Mouse (Mus musculus) gastrocnemius, postnatal 36 days (tissue): ENCODE results near the gene Fam234b. TPM values are rescaled to one million over a fixed set of nuclear protein-coding genes. Genes with fewer than 3 reads are reported as not detected.

Experiments used
- DNase-seq, 2 experiments: peaks; one replicate each; pipeline ENCODE4 v3.0.0; 2022
- intact Hi-C: fragments of 180-260 bp; cut with DNase I; formaldehyde crosslinking; loops from one replicate; pipeline ENCODE4 v1.15.1; 2025
- total RNA-seq, 2 experiments: library from RNA; stranded (reverse); gene quantifications; 2 replicates each; pipeline ENCODE4 v1.2.3; 2021

Gene Fam234b
- total RNA-seq, 2 experiments from 2014 or later, result 2.4 to 4.3 TPM

DNA sequence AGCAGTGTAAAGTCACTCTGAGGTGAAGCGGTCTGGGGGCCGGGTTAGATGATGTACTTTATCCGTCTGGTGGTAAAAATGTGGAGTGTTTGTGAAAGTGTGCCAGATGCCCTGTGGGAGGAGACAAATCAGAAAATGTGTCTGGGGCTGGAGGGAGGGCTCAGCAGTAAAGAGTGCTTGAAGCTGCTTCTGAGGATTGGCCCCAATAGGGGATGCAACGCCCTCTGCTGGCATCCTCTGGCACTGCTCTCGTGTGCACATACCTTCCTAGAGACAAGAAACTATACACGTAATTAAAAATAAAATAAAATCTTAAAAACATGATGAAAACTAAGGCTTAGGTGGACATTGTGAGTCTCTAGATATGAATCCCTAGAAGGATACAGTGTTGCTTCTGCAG lies 62.7 kb downstream of the Fam234b start:
- intact Hi-C loops, result no loop called here
- DNase-seq, result no peak

DNA sequence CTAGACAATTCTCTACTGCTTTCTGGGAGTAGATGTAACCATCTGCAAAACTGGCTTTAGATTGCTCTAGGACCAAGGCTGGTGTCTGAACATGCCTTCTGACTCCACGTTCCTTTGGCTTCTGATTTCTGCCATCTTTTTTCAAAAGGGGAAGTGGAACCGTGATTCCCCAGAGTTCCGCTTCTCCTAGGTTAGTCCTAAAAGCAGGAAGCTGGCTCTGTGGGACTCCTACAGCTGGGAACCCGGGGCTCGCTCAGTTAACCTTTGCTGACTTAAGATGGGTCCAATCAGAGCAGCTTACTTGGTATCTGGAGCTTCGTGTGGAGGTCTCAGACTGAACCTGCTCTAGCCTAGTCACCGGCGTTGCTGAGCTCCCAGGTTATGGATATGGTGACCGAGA lies 63.3 kb downstream of the Fam234b start:
- no peak for DNase-seq
- intact Hi-C loops, result no loop called here

DNA sequence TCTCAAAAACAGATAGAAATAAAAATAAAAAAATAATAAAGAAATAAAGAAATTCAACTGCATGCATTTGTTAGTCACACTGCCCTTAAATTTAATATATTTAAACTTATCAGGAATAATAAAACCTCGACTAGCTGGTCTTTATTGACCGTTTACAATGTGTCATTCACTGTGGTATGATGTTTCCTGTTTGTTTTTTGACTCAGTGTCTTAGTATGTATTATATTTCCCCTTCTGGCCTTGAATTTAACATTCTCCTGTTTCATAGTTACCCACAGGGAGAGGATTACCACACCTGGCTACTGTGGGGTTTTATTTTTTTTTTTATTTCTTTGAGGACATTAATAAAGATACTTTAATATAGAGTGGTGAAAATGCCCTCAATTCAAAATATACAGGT lies 64.8 kb downstream of the Fam234b start:
- intact Hi-C loops, result no loop called here
- no peak for DNase-seq

DNA sequence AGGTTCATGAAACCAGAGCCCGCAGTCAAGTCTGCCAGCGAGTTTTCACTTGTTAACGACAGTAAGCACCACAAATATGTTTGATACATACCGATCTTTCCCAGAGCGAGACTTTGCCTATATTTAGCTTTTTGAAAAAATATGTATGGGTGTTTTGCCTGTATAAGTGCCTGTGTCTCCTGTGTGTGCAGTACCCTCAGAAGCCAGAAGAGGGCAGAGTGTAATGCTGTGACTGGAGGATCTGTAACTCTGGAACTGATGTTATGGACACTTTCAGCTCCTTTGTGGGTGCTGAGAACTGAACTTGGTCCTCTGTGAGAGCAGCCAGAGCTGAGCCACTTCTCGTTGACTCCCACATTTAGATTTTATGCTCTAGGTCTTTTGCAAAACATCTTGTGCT lies 66.4 kb downstream of the Fam234b start:
- intact Hi-C loops, result no loop called here
- DNase-seq, result no peak

DNA sequence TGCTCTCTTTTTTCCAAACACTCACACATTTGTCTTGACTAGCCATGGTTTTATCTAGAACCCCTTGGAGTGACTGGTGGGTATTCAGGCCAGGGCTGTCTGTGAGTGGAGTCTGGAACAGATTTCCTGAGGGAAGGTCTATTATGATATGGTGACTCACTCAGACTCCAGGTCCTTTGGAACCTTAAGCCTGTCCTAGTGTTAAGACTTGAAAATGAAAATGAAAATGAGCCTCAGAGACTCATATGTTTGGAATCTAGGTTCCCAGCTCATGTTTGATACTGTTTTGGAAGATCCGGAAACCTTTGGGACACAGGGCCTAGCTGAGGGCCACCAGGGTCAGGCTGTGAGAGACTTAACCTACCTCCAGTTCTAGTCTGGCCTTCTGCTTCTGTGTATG lies 68.3 kb downstream of the Fam234b start:
- intact Hi-C loops, result no loop called here
- no peak for DNase-seq

DNA sequence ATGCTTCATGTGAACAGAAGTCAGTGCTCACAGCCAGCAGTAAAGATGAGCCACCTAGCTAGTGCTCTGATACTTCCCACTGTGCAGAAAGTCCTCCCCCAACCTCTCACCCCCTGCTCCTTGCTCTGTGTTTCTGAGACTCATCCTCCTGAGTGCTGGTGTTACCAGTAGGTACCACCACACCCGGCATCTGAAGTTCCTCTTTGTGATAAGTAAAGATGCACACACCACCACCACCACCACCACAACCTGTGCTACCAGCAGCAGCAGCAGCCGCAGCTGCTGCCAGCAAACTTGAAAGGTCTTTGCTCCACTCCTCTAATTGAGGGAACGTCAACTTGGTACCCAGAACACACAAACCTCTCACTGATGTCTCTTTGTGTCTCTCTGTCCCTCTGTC lies 69.4 kb downstream of the Fam234b start:
- intact Hi-C loops, result no loop called here
- no peak for DNase-seq

DNA sequence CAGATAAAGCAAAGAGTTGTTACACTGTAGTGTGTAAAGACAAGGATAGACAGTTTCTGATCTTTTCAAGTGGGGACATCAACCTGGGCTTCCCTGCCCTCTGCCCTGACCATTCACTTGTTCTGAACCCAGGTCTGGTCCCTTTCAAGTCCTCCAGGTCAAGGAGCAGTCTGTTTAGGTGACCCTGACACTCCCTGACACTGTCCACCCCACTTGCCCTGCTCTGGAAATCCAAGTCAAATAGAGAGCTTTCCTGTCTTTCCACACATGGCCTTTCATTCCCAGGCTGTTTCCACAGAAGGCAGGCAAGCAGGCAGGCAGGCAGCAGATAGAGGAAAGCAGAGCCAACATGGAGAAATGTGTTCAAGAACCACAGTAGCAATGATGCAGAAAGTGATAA lies 70.6 kb downstream of the Fam234b start:
- DNase-seq, result no peak
- intact Hi-C loops, result no loop called here

- intact Hi-C loops, result no loop called here
- no peak for DNase-seq
Measured at GRCm38 (mm10) chr6:135269626-135270025, 71.8 kb downstream of the Fam234b start.

DNA sequence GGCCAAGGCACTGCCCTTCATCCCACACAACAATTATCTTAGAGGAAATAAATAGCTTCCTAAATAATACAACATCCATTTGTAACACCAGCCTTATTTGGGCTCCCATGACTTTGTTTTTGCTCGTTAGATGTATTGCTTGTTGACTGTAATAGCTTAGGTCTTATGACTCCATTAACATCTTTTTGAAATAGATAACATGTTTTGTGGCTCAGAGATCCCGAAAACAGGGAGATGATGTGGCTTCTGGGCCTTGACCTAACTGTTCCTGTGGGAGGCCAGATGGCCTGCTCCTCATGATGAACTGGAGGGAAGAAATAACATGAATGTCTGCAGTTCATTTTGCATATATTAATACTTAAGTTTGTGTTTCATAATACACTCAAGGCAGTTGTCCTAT lies 74.0 kb downstream of the Fam234b start:
- DNase-seq, result no peak
- intact Hi-C loops, result no loop called here

- no peak for DNase-seq
- intact Hi-C loops, result no loop called here
Measured at GRCm38 (mm10) chr6:135273066-135273465, 75.3 kb downstream of the Fam234b start.

DNA sequence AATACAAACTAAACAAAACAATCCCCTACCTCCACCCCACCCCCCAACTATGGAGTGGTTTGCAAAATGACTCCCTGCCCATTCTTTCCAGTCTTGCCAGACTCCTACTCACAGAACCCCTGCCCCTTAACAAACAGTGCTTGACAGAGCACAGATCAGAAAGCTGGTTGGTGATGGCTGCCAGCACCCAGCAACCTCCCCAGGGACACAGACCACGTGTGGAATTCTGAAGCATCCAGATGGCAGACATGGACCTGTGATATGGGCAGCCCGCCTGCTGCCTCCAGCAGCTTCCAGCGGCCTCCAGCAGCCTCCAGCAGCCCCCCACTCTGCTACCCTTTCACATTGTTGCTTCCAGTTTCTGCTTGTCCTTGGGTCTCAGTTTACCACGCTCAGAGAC lies 77.5 kb downstream of the Fam234b start:
- DNase-seq, result no peak
- intact Hi-C loops, result no loop called here

DNA sequence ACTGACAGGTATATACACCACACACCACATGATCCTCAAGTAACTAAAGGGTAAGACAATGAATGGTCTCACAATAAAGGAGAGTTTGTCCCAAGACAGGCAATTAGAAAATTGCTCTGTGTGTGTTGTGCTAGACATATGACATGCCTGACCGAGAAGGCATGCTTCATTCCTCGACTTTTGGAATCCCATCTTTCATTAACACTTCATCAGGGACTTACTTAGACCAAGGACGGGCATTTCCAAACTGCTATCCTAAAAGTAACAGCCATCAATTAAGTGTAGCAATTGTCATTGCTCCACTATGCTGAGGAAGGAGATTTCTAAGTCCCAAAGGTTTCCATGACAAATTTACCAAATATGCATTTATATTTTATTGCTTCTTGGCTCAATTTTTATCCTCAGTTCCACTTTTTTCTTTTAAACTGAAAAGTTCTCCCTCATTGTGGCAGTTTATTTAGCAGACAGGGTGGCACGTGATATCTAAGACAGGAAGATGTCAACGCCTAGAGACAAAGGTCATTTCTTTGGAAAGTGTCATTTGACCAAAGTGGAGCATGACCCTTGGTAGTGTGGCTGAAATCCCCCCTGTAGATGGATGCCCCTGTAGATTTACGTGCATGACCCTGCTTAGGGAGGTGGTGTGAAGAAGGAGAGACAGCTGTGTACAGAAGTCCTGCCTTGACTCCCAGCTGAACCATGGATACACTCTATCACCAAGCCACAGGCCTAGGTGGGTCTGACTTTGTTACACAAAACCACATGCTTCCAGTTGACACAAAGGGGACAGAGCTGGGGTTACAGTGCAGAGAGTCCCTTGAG lies 78.9 kb downstream of the Fam234b start:
- no peak for DNase-seq
- intact Hi-C loops, result no loop called here

DNA sequence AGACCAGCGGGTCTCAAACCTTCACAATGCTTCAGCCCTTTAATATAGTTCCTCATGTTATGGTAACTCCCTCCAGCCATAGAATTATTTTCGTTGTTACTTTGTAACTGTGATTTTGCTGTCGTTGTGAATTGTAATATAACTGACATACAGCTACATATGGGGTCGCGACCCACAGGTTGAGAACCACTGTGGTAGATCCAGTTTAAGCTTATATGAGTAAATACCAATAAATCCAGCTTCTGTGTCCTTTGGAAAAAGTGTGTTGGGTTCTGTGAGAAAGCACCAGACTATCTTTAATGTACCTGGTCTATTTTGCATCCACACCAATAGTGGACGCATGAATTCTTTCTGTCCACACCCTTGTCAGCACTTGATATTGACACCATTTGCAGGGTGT lies 80.5 kb downstream of the Fam234b start:
- DNase-seq, result no peak
- intact Hi-C loops, result no loop called here

DNA sequence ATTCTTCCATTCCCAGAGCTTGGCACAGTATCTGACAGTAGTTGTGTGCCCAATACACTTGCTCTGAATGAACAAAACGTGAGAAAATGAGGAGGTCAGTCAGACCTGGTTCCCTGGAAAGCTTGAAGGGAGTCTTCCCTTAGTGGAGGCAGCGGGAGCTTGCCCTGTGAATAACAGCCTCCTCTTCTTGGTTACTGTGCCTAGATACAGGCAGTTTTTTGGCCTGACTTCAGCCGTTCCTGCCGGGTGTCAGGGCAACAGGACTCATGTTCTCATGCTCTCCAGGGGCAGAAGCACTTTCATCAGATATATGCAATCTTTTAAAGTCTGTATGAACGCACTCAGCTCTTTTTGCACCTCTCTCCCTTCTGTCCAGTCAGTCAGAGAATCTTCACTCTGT lies 81.5 kb downstream of the Fam234b start:
- DNase-seq, result no peak
- intact Hi-C loops, result no loop called here

- intact Hi-C loops, result no loop called here
- DNase-seq, result no peak
Measured at GRCm38 (mm10) chr6:135279856-135280255, 82.1 kb downstream of the Fam234b start.

GRCm38 (mm10) chr6:135292391-135292790 lies 94.6 kb downstream of the Fam234b start:
- no peak for DNase-seq
- intact Hi-C loops, result no loop called here

DNA sequence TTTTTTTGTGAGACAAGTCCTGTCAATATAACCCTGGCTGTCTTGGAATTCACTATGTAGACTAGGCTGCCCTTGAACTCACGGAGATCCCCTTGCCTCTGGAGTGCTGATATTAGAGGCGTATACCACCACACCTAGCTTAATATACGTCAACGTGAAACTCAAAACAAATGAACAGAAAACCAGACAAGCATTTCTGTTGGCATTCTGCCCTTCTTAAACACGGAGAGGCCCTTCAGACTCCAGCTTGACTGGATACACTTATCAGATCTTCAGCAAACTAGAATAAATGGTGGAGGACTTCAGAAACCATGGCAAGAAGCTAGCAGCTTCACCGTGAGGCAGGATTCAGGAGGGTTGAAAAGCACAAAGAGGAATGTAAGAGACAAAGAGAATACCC lies 96.4 kb downstream of the Fam234b start:
- intact Hi-C loops, result no loop called here

More for the DNA sequence above, 96.4 kb downstream of the Fam234b start:
- DNase-seq, result no peak

Other genes starting within 250 kb of the Fam234b start
- 1 to 10 TPM; 1.1 to 4.9 TPM for gene Apold1, start 216.3 kb upstream of the Fam234b start, total RNA-seq
- 10 to 100 TPM; 23.7 to 28.2 TPM for gene Ddx47, start 186.4 kb upstream of the Fam234b start, total RNA-seq
- gene Gprc5a, start 132.3 kb upstream of the Fam234b start, total RNA-seq, result under 1 TPM; 0.39 to 0.48 TPM
- not detected for gene Gprc5d, start 79.7 kb upstream of the Fam234b start, total RNA-seq
- 1 to 10 TPM; 6.8 to 6.9 TPM for gene Hebp1, start within 50 bp of the Fam234b start, total RNA-seq
- not detected for gene Gsg1, start 56.4 kb downstream of the Fam234b start, total RNA-seq
- not detected for gene Pbp2, start 112.4 kb downstream of the Fam234b start, total RNA-seq
- 10 to 100 TPM; 25.5 to 34.9 TPM for gene Emp1, start 164.6 kb downstream of the Fam234b start, total RNA-seq